Mouse (Mus musculus): ENCODE results near the gene Mical3. TPM values are rescaled to one million over a fixed set of nuclear protein-coding genes. Genes with fewer than 3 reads are reported as not detected.

Mical3 gene
- polyA plus RNA-seq, 1 experiment from 2014 or later, result 20.0 TPM

- H3K4me1 ChIP-seq, result peaks cover 21% of the 10 kb centered on the region
- H3K4me3 ChIP-seq, result no peak overlapping the region
- H3K27me3 ChIP-seq, result no peaks in the 10 kb centered on the region
- 85% methylated on average over 8 of the region's 8 CpGs for WGBS
- no peaks in the 10 kb centered on the region for H3K9me3 ChIP-seq
- H3K27ac ChIP-seq, result no peak overlapping the region
- ATAC-seq (ENCODE audit: borderline replicate concordance, extremely low read depth, low FRiP score, low TSS enrichment), result peak; percentile 61
- H3K9ac ChIP-seq, result no peak overlapping the region
- H3K36me3 ChIP-seq, result no peaks in the 10 kb centered on the region
- H3K4me2 ChIP-seq, result no peak overlapping the region
These were observed 37.0 kb downstream of the Mical3 start for GRCm38 (mm10) chr6:121093662-121094408.

GRCm38 (mm10) chr6:121090786-121091185 lies 40.0 kb downstream of the Mical3 start:
- Histone ChIP-seq H3K27ac (no peak overlapping the region), H3K9ac (no peak overlapping the region)

GRCm38 (mm10) chr6:121087586-121088245 lies 43.1 kb downstream of the Mical3 start:
- Histone ChIP-seq H3K4me1 (peaks cover 62% of the 10 kb centered on the region), H3K9ac (no peak overlapping the region), H3K27ac (peak overlapping the region; percentile 61), H3K4me3 (no peak overlapping the region), H3K4me2 (no peak overlapping the region), H3K36me3 (no peaks in the 10 kb centered on the region), H3K9me3 (no peaks in the 10 kb centered on the region), H3K27me3 (no peaks in the 10 kb centered on the region)
- 61% methylated on average over 22 of the region's 22 CpGs for WGBS
- ATAC-seq (ENCODE audit: borderline replicate concordance, extremely low read depth, low FRiP score, low TSS enrichment), result peak; percentile 71

More at GRCm38 (mm10) chr6:121090786-121091185, 40.0 kb downstream of the Mical3 start:
- H3K4me2 ChIP-seq, result no peak overlapping the region
- H3K4me3 ChIP-seq, result no peak overlapping the region
- no peak for ATAC-seq (ENCODE audit: borderline replicate concordance, extremely low read depth, low FRiP score, low TSS enrichment)
- peaks cover 34% of the 10 kb centered on the region for H3K4me1 ChIP-seq
- H3K36me3 ChIP-seq, result no peaks in the 10 kb centered on the region
- 73% methylated on average over 11 of the region's 11 CpGs for WGBS
- no peaks in the 10 kb centered on the region for H3K27me3 ChIP-seq
- H3K9me3 ChIP-seq, result no peaks in the 10 kb centered on the region

- WGBS, result 56% methylated on average over 10 of the region's 10 CpGs
- no peak for ATAC-seq (ENCODE audit: borderline replicate concordance, extremely low read depth, low FRiP score, low TSS enrichment)
- H3K27ac ChIP-seq, result peak overlapping the region; percentile 61
- 0 out of 2 replicates have a peak overlapping the region, but pooled peaks have one; percentile 16 for H3K4me2 ChIP-seq
- no peaks in the 10 kb centered on the region for H3K9me3 ChIP-seq
- peaks cover 65% of the 10 kb centered on the region for H3K4me1 ChIP-seq
- no peaks in the 10 kb centered on the region for H3K27me3 ChIP-seq
- H3K36me3 ChIP-seq, result no peaks in the 10 kb centered on the region
- H3K9ac ChIP-seq, result no peak overlapping the region
- no peak overlapping the region for H3K4me3 ChIP-seq
These were observed 43.7 kb downstream of the Mical3 start for GRCm38 (mm10) chr6:121087127-121087526.

- Histone ChIP-seq H3K4me2 (no peak overlapping the region), H3K27ac (0 out of 2 replicates have a peak overlapping the region, but pooled peaks have one; percentile 12), H3K4me1 (peaks cover 68% of the 10 kb centered on the region), H3K4me3 (no peak overlapping the region), H3K9ac (no peak overlapping the region), H3K27me3 (no peaks in the 10 kb centered on the region), H3K9me3 (no peaks in the 10 kb centered on the region), H3K36me3 (no peaks in the 10 kb centered on the region)
- WGBS, result 81% methylated on average over 9 of the region's 9 CpGs
- no peak for ATAC-seq (ENCODE audit: borderline replicate concordance, extremely low read depth, low FRiP score, low TSS enrichment)
These were observed 44.6 kb downstream of the Mical3 start for GRCm38 (mm10) chr6:121086226-121086625.

GRCm38 (mm10) chr6:121084050-121084480 lies 46.7 kb downstream of the Mical3 start:
- H3K9ac ChIP-seq, result no peak overlapping the region
- no peaks in the 10 kb centered on the region for H3K9me3 ChIP-seq
- peaks cover 77% of the 10 kb centered on the region for H3K4me1 ChIP-seq
- H3K27ac ChIP-seq, result peak overlapping the region; percentile 87
- ATAC-seq (ENCODE audit: borderline replicate concordance, extremely low read depth, low FRiP score, low TSS enrichment), result 0 out of 2 replicates have a peak, but pooled peaks have one; percentile 6
- 28% methylated on average over 6 of the region's 6 CpGs for WGBS
- no peaks in the 10 kb centered on the region for H3K36me3 ChIP-seq
- no peaks in the 10 kb centered on the region for H3K27me3 ChIP-seq
- H3K4me3 ChIP-seq, result no peak overlapping the region
- H3K4me2 ChIP-seq, result no peak overlapping the region

- Histone ChIP-seq H3K9me3 (no peaks in the 10 kb centered on the region), H3K27ac (peak overlapping the region; percentile 91), H3K4me1 (peaks cover 71% of the 10 kb centered on the region), H3K4me3 (no peak overlapping the region), H3K9ac (no peak overlapping the region), H3K36me3 (no peaks in the 10 kb centered on the region), H3K4me2 (0 out of 2 replicates have a peak overlapping the region, but pooled peaks have one; percentile 6), H3K27me3 (no peaks in the 10 kb centered on the region)
- peak; percentile 37; the same call in 1 of the 2 replicates for ATAC-seq (ENCODE audit: borderline replicate concordance, extremely low read depth, low FRiP score, low TSS enrichment)
- 53% methylated on average over 10 of the region's 10 CpGs for WGBS
These were observed 48.7 kb downstream of the Mical3 start for GRCm38 (mm10) chr6:121082094-121082473.

- no peaks in the 10 kb centered on the region for H3K27me3 ChIP-seq
- H3K27ac ChIP-seq, result peak overlapping the region; percentile 91
- no peak overlapping the region for H3K9ac ChIP-seq
- no peaks in the 10 kb centered on the region for H3K9me3 ChIP-seq
- peak overlapping the region; percentile 25 for H3K4me2 ChIP-seq
- H3K4me3 ChIP-seq, result no peak overlapping the region
- ATAC-seq (ENCODE audit: borderline replicate concordance, extremely low read depth, low FRiP score, low TSS enrichment), result peak; percentile 84
- peaks cover 71% of the 10 kb centered on the region for H3K4me1 ChIP-seq
- H3K36me3 ChIP-seq, result no peaks in the 10 kb centered on the region
- WGBS, result 42% methylated on average over 26 of the region's 26 CpGs
These were observed 49.3 kb downstream of the Mical3 start for GRCm38 (mm10) chr6:121081288-121082093.

GRCm38 (mm10) chr6:121078175-121078574 lies 52.6 kb downstream of the Mical3 start:
- 73% methylated on average over 5 of the region's 5 CpGs for WGBS
- no peak overlapping the region for H3K4me3 ChIP-seq

GRCm38 (mm10) chr6:121076929-121077566 lies 53.8 kb downstream of the Mical3 start:
- Histone ChIP-seq H3K4me1 (peaks cover 50% of the 10 kb centered on the region), H3K4me2 (no peak overlapping the region), H3K27me3 (no peaks in the 10 kb centered on the region), H3K9me3 (no peaks in the 10 kb centered on the region), H3K9ac (no peak overlapping the region), H3K36me3 (no peaks in the 10 kb centered on the region), H3K27ac (no peak overlapping the region), H3K4me3 (no peak overlapping the region)
- 67% methylated on average over 12 of the region's 12 CpGs for WGBS
- no peak for ATAC-seq (ENCODE audit: borderline replicate concordance, extremely low read depth, low FRiP score, low TSS enrichment)

More at GRCm38 (mm10) chr6:121078175-121078574, 52.6 kb downstream of the Mical3 start:
- Histone ChIP-seq H3K36me3 (no peaks in the 10 kb centered on the region), H3K9ac (no peak overlapping the region), H3K27ac (no peak overlapping the region), H3K27me3 (no peaks in the 10 kb centered on the region), H3K4me1 (peaks cover 49% of the 10 kb centered on the region), H3K9me3 (no peaks in the 10 kb centered on the region), H3K4me2 (no peak overlapping the region)
- no peak for ATAC-seq (ENCODE audit: borderline replicate concordance, extremely low read depth, low FRiP score, low TSS enrichment)

GRCm38 (mm10) chr6:121075763-121076162 lies 55.0 kb downstream of the Mical3 start:
- peaks cover 45% of the 10 kb centered on the region for H3K4me1 ChIP-seq
- no peak overlapping the region for H3K4me3 ChIP-seq
- no peak overlapping the region for H3K9ac ChIP-seq
- no peaks in the 10 kb centered on the region for H3K27me3 ChIP-seq
- no peaks in the 10 kb centered on the region for H3K36me3 ChIP-seq
- 96% methylated on average over 1 of the region's 1 CpGs for WGBS
- no peak overlapping the region for H3K4me2 ChIP-seq
- no peaks in the 10 kb centered on the region for H3K9me3 ChIP-seq
- no peak overlapping the region for H3K27ac ChIP-seq
- no peak for ATAC-seq (ENCODE audit: borderline replicate concordance, extremely low read depth, low FRiP score, low TSS enrichment)

Data from lung, embryonic 15.5 days (tissue).